Mouse (Mus musculus): ENCODE measurements around the gene Bcl2l14. TPM values are rescaled to one million over a fixed set of nuclear protein-coding genes. Genes with fewer than 3 reads are reported as not detected.

The Bcl2l14 gene
- total RNA-seq, 2 experiments from 2014 or later: not detected

GRCm38 (mm10) chr6:134403684-134404070, 7.6 kb downstream of the Bcl2l14 start:
- no peak for DNase-seq

- DNase-seq: no peak
Measured at GRCm38 (mm10) chr6:134407226-134407625, 11.1 kb downstream of the Bcl2l14 start.

- no peak for DNase-seq
Measured at GRCm38 (mm10) chr6:134413706-134414531, 17.8 kb downstream of the Bcl2l14 start.

GRCm38 (mm10) chr6:134414532-134414883, 18.4 kb downstream of the Bcl2l14 start:
- no peak for DNase-seq

GRCm38 (mm10) chr6:134416556-134417105, 20.5 kb downstream of the Bcl2l14 start:
- no peak for DNase-seq

- DNase-seq: no peak
Measured at GRCm38 (mm10) chr6:134417886-134418285, 21.8 kb downstream of the Bcl2l14 start.

- DNase-seq: no peak
Measured at GRCm38 (mm10) chr6:134420375-134420774, 24.3 kb downstream of the Bcl2l14 start.

GRCm38 (mm10) chr6:134421921-134422320, 25.8 kb downstream of the Bcl2l14 start:
- DNase-seq: no peak

GRCm38 (mm10) chr6:134425216-134425717, 29.1 kb downstream of the Bcl2l14 start:
- peak; percentile 47 for DNase-seq

GRCm38 (mm10) chr6:134427165-134427564, 31.0 kb downstream of the Bcl2l14 start:
- no peak for DNase-seq

GRCm38 (mm10) chr6:134428455-134428854, 32.3 kb downstream of the Bcl2l14 start:
- no peak for DNase-seq

- DNase-seq: no peak
Measured at GRCm38 (mm10) chr6:134430161-134430799, 34.2 kb downstream of the Bcl2l14 start.

GRCm38 (mm10) chr6:134431583-134431982, 35.5 kb downstream of the Bcl2l14 start:
- DNase-seq: no peak

- no peak for DNase-seq
Measured at GRCm38 (mm10) chr6:134433281-134433680, 37.2 kb downstream of the Bcl2l14 start.

GRCm38 (mm10) chr6:134434044-134434443, 37.9 kb downstream of the Bcl2l14 start:
- DNase-seq: no peak

GRCm38 (mm10) chr6:134434866-134435390, 38.8 kb downstream of the Bcl2l14 start:
- no peak for DNase-seq

- no peak for DNase-seq
Measured at GRCm38 (mm10) chr6:134436955-134437354, 40.8 kb downstream of the Bcl2l14 start.

GRCm38 (mm10) chr6:134439401-134440021, 43.4 kb downstream of the Bcl2l14 start:
- DNase-seq: peak; percentile 25

- DNase-seq: no peak
Measured at GRCm38 (mm10) chr6:134440023-134440422, 43.9 kb downstream of the Bcl2l14 start.

- DNase-seq: no peak
Measured at GRCm38 (mm10) chr6:134441716-134442115, 45.6 kb downstream of the Bcl2l14 start.

- DNase-seq: no peak
Measured at GRCm38 (mm10) chr6:134442219-134442618, 46.1 kb downstream of the Bcl2l14 start.

- DNase-seq: no peak
Measured at GRCm38 (mm10) chr6:134443198-134443904, 47.2 kb downstream of the Bcl2l14 start.

Data from gastrocnemius, postnatal 10 days (tissue).